Mouse (Mus musculus): ENCODE measurements around the gene Safb2.

GRCm38 (mm10) chr17:56522744-56523143 lies 61.6 kb downstream of the Safb2 start:
- TF ChIP-seq CTCF (IDR thresholded peaks at IDR 0.05; ENCODE audit: low read depth) (no peak), EP300 (optimal IDR thresholded peaks at IDR 0.05) (no peak)

All from stomach, postnatal 0 days (tissue).